Mouse (Mus musculus) liver, adult 2 months (tissue): ENCODE results near the gene Vps16. TPM values are rescaled to one million over a fixed set of nuclear protein-coding genes. Genes with fewer than 3 reads are reported as not detected.

Source experiments
- DNase-seq: peaks from one replicate; pipeline ENCODE4 v3.0.0-alpha.2; 2011; ENCODE audit warnings: low read depth, low spot score; ENCODE audit errors: extremely low read depth
- H3K27ac ChIP-seq: fragments of 200-500 bp; replicated peaks from 2 replicates; pipeline ENCODE4 v1.5.1; 2012; ENCODE audit warnings: low read depth, mild to moderate bottlenecking, control low read depth, inconsistent platforms, low read length; ENCODE audit not compliant: insufficient read depth
- H3K27me3 ChIP-seq: fragments of 200-500 bp; 2 replicates; pipeline ENCODE4 v1.6.1; 2012; ENCODE audit warnings: mild to moderate bottlenecking, moderate library complexity, low read length, inconsistent platforms; ENCODE audit not compliant: control insufficient read depth, insufficient read depth
- H3K36me3 ChIP-seq: fragments of 200-500 bp; 2 replicates; pipeline ENCODE4 v1.6.1; 2012; ENCODE audit warnings: low read length, inconsistent platforms; ENCODE audit not compliant: control insufficient read depth, insufficient read depth
- H3K4me1 ChIP-seq: fragments of 200-500 bp; 2 replicates; pipeline ENCODE4 v1.6.1; 2011; ENCODE audit warnings: low read length; ENCODE audit not compliant: control insufficient read depth, insufficient read depth
- H3K4me3 ChIP-seq: fragments of 200-500 bp; 2 replicates; pipeline ENCODE4 v1.5.1; 2011; ENCODE audit warnings: low read depth, mild to moderate bottlenecking, control low read depth, low read length, moderate library complexity; ENCODE audit not compliant: insufficient read depth
- H3K79me2 ChIP-seq: fragments of 200-500 bp; 2 replicates; pipeline ENCODE4 v1.6.1; 2012; ENCODE audit warnings: inconsistent platforms, mild to moderate bottlenecking, low read length, moderate library complexity; ENCODE audit not compliant: control insufficient read depth, insufficient read depth
- H3K9ac ChIP-seq: fragments of 200-500 bp; 2 replicates; pipeline ENCODE4 v1.6.1; 2012; ENCODE audit warnings: low read depth, mild to moderate bottlenecking, control low read depth, inconsistent platforms, low read length
- CTCF ChIP-seq: fragments of 200-500 bp; IDR thresholded peaks from 2 replicates; pipeline ENCODE4 v1.5.1; 2011; ENCODE audit warnings: low read depth, low read length, control low read depth
- POLR2A ChIP-seq: fragments of 200-500 bp; IDR thresholded peaks from 2 replicates; pipeline ENCODE4 v1.6.1; 2011; ENCODE audit warnings: low read length, control low read depth; ENCODE audit not compliant: insufficient read depth; ENCODE audit errors: extremely low read depth
- WGBS: fragments of 180-500 bp; shearing (Covaris S2); methylation state at CpG from one replicate; pipeline ENCODE4 v1.1.7; 2018; 5-methylcytosine and 5-hydroxymethylcytosine counted together
- polyA plus RNA-seq: library from polyadenylated mRNA; depleted of rRNA; stranded (reverse); fragments of >200 nt; gene quantifications from 2 replicates; pipeline ENCODE4 v1.2.3, GENCODE M21; 2012
- total RNA-seq: library from RNA; depleted of rRNA; stranded (reverse); fragments of >200 nt; gene quantifications from 2 replicates; pipeline ENCODE4 v1.2.3, GENCODE M21; 2014

Vps16 gene
- total and polyA plus RNA-seq, 2 experiments = 25.6 to 43.2 TPM

DNA sequence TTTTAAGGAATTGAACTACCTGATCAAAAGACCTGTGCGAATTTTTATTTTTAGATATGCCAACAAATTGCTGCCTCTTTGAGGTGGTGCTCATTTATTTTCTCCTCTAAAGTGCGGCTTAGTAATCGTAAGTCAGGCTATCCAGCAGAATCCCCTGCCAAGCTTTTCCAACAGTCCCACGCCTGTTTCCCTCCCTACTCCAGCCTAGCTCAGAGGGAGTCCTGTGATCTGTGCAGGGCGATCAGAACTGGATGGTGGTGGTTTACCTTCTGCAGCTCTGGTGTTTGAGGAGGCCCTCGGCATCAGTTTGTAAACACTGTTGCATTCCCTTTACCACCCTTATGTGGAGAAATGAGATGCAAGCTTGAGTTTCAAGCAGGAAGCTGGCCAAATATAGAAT, 29.3 kb downstream of the Vps16 start:
- 75% methylated on average over 6 of the region's 6 CpGs for WGBS
- H3K4me3 ChIP-seq = no peak overlapping the region
- DNase-seq = no peak
- no peaks in the 10 kb centered on the region for H3K27me3 ChIP-seq
- TF ChIP-seq POLR2A (no peak), CTCF (no peak)
- H3K36me3 ChIP-seq = no peaks in the 10 kb centered on the region
- no peak overlapping the region for H3K9ac ChIP-seq
- no peak overlapping the region for H3K27ac ChIP-seq
- peaks cover 9% of the 10 kb centered on the region for H3K4me1 ChIP-seq
- H3K79me2 ChIP-seq = peaks cover 38% of the 10 kb centered on the region; the same call in 1 of the 2 replicates

DNA sequence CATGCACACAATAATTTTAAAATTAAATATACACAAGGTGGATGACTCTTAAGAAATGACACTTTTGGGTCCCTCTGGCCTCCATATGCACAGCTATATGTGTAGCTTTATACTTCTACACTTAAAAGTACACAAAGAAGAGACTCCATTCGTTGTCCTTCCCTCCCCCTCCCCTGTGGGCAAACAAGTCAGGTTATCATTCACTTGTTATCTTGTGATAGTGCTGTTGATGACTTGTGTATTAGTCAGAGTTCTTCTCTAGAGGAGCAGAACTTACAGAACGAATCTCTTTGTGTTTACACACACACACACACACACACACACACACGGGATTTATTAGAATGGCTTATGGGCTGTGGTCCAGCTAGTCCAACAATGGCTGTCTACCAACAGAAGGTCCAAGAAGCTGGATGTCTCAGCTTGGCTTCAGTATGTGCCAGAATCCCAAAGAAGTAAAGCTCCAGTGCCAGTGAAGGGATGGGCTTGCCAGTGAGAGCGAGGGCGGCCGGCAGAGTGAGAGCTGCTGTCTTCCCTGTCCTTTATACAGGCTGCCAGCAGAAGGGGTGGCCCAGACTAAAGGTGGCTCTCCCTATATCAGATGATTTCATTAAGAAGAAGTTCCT, 30.7 kb downstream of the Vps16 start:
- peaks cover 47% of the 10 kb centered on the region; the same call in 1 of the 2 replicates for H3K79me2 ChIP-seq
- peaks cover 3% of the 10 kb centered on the region; the same call in 1 of the 2 replicates for H3K4me1 ChIP-seq
- no peaks in the 10 kb centered on the region for H3K36me3 ChIP-seq
- no peak overlapping the region for H3K9ac ChIP-seq
- DNase-seq = no peak
- 55% methylated on average over 6 of the region's 6 CpGs for WGBS
- no peak overlapping the region for H3K27ac ChIP-seq
- H3K27me3 ChIP-seq = no peaks in the 10 kb centered on the region
- TF ChIP-seq POLR2A = no peak
- no peak for TF ChIP-seq CTCF
- H3K4me3 ChIP-seq = no peak overlapping the region

DNA sequence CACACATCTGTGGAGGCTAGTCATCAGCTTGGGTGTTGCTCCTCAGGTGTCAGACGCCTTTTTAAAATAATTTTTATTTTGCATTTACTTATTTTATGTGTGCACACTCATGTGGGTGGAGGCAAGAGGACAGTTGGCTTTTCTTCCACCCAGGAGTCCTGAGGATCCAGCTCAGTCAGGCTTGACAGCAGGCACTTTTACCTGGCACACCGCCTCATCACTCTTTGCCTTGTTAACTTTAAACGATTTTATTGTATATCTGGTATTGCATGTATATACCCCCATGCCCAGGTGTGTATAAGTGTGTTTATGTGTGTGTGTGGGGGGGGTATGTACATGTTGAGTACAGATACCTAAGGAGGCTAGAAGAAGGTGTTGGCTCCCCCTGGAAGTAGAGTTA, 33.7 kb downstream of the Vps16 start:
- no peak overlapping the region for H3K4me3 ChIP-seq
- no peaks in the 10 kb centered on the region; the same call in 1 of the 2 replicates for H3K4me1 ChIP-seq
- H3K27ac ChIP-seq = no peak overlapping the region
- no peaks in the 10 kb centered on the region for H3K27me3 ChIP-seq
- WGBS = 89% methylated on average over 3 of the region's 3 CpGs
- DNase-seq = no peak
- TF ChIP-seq POLR2A = no peak
- no peak for TF ChIP-seq CTCF
- H3K79me2 ChIP-seq = peaks cover 49% of the 10 kb centered on the region
- no peak overlapping the region for H3K9ac ChIP-seq
- no peaks in the 10 kb centered on the region for H3K36me3 ChIP-seq

DNA sequence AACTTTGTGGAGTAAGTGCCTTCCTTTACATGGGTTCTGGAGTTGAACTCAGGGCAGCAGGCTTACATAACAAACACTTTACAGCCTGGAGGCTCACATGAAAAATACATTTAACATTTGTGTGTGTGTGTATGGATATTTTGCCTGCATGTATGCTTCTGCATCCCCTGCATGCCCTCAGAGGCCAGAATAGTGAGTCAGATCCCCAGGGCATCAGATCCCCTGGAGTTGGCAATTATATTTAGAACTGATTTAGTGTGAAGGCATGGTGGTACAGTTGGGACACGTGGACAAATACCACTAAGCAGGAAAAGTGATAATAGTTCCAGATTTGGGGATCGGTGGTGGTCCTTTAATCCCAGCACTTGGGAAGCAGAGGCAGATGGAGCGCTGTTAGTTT, 35.4 kb downstream of the Vps16 start:
- no peak for DNase-seq
- peaks cover 52% of the 10 kb centered on the region for H3K79me2 ChIP-seq
- H3K4me3 ChIP-seq = no peak overlapping the region
- H3K27ac ChIP-seq = no peak overlapping the region
- no peaks in the 10 kb centered on the region for H3K27me3 ChIP-seq
- WGBS = 97% methylated on average over 3 of the region's 3 CpGs
- H3K9ac ChIP-seq = no peak overlapping the region
- no peaks in the 10 kb centered on the region for H3K36me3 ChIP-seq
- no peaks in the 10 kb centered on the region; the same call in 1 of the 2 replicates for H3K4me1 ChIP-seq
- no peak for TF ChIP-seq CTCF
- no peak for TF ChIP-seq POLR2A

DNA sequence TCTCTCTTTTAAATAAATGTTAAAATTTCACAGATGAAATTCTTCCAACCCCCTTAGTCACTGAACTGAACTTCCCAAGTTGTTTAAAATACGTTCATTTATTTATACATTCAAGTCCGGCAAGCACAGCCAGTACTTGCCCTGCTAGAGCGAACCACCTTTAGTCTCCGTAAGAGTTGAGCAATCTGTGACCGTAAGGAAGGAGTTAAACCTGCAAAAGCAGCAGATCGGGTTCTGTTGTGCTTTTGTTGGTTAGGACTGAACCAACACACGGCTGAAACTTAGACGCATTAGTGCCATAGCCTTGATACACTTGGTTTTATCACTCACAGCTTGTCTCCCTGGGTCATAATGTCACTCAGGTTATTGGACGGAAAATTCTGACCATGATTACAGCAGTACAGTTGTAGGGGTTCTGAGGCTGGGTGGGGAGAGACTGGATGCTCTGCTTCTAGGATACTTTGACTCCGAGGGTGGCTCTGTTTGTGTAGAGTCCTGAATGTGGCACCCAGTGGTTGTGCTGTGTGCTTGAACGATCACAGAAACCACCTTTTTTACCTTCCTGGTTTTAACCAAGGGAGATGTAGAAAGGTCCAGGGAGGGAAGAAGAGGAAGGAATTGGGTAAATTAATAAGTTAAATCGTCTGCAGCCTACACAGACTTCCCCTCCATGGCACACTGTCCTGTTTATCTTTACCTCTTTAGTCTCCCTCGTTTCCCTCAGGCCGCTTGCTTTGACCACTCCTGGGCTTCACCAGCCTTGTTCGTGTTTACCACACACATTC, 37.3 kb downstream of the Vps16 start:
- WGBS = 75% methylated on average over 15 of the region's 15 CpGs

DNA sequence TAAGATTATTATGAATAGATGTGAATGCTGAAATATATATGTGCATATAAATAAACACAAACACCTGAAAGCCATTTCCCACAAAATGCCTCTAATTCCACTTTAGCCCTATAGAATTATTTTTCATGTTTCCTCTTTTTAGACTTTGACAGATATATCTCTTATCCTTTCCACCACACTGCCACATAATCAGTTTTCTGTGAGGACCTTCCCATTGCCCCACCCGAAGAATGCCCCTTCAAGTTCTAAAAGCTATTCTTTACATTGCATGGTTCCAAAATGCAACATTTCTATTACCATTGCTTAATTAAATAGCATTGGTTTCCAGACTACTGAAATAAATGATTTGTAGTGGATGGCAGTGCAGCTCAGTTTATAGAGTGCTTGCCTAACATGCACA, 42.3 kb downstream of the Vps16 start:
- Histone ChIP-seq H3K27me3 (no peaks in the 10 kb centered on the region), H3K36me3 (no peaks in the 10 kb centered on the region), H3K79me2 (peaks cover 22% of the 10 kb centered on the region), H3K27ac (no peak overlapping the region), H3K4me3 (no peak overlapping the region), H3K9ac (no peak overlapping the region), H3K4me1 (peaks cover 4% of the 10 kb centered on the region)
- TF ChIP-seq CTCF (no peak), POLR2A (no peak)
- WGBS = 88% methylated on average over 1 of the region's 1 CpGs
- DNase-seq = no peak

More for the DNA sequence above, 37.3 kb downstream of the Vps16 start:
- Histone ChIP-seq H3K9ac (no peak overlapping the region), H3K4me3 (no peak overlapping the region), H3K27me3 (no peaks in the 10 kb centered on the region), H3K4me1 (no peaks in the 10 kb centered on the region), H3K36me3 (no peaks in the 10 kb centered on the region), H3K79me2 (peaks cover 46% of the 10 kb centered on the region), H3K27ac (no peak overlapping the region)
- TF ChIP-seq CTCF = no peak
- TF ChIP-seq POLR2A = no peak
- no peak for DNase-seq
